Mouse (Mus musculus) neural tube, embryonic 14.5 days (tissue): ENCODE results near the gene Tmem198b. TPM values are rescaled to one million over a fixed set of nuclear protein-coding genes. Genes with fewer than 3 reads are reported as not detected.

ENCODE experiments used
- ATAC-seq: fragments of 200-750 bp; cut with Nextera tagmentation; 2 replicates; pipeline ENCODE4 v1.8.0; 2017; ENCODE audit warnings: low read depth, mild to moderate bottlenecking, moderate TSS enrichment, moderate library complexity
- H3K27ac ChIP-seq: fragments of 300-500 bp; sonication (generic); 2 replicates; pipeline ENCODE4 v1.5.1; 2014; ENCODE audit warnings: low read depth, mild to moderate bottlenecking, control low read depth, low read length, moderate library complexity, mixed read lengths
- H3K27me3 ChIP-seq: fragments of 300-500 bp; sonication (generic); 2 replicates; pipeline ENCODE4 v1.6.1; 2014; ENCODE audit warnings: low read length; ENCODE audit not compliant: control insufficient read depth, insufficient read depth
- H3K36me3 ChIP-seq: fragments of 300-500 bp; sonication (generic); 2 replicates; pipeline ENCODE4 v1.6.1; 2014; ENCODE audit warnings: low read length, mixed read lengths; ENCODE audit not compliant: control insufficient read depth, insufficient read depth
- H3K4me1 ChIP-seq: fragments of 300-500 bp; sonication (generic); 2 replicates; pipeline ENCODE4 v1.6.1; 2014; ENCODE audit warnings: low read length; ENCODE audit not compliant: control insufficient read depth, insufficient read depth
- H3K4me2 ChIP-seq: fragments of 300-500 bp; sonication (generic); 2 replicates; pipeline ENCODE4 v1.6.1; 2014; ENCODE audit warnings: mild to moderate bottlenecking, low read depth, low read length, control low read depth
- H3K4me3 ChIP-seq: fragments of 300-500 bp; sonication (generic); 2 replicates; pipeline ENCODE4 v1.5.1; 2014; ENCODE audit warnings: low read depth, low read length, control low read depth, mixed read lengths
- H3K9ac ChIP-seq: fragments of 300-500 bp; sonication (generic); replicated peaks from 2 replicates; pipeline ENCODE4 v1.6.1; 2014; ENCODE audit warnings: low read depth, mild to moderate bottlenecking, control low read depth, low read length, mixed read lengths
- H3K9me3 ChIP-seq: fragments of 300-500 bp; sonication (generic); 2 replicates; pipeline ENCODE4 v1.6.1; 2016; ENCODE audit warnings: low read length; ENCODE audit not compliant: control insufficient read depth
- WGBS: fragments of 180-500 bp; shearing (Covaris S2); extraction: QIAGEN DNeasy Blood & Tissue Kit; methylation state at CpG from one replicate; pipeline ENCODE4 v1.1.7; 2014; 5-methylcytosine and 5-hydroxymethylcytosine counted together
- polyA plus RNA-seq: library from polyadenylated mRNA; unstranded; fragments of >200 nt; fragmentation: Nextera tagmentation; extraction: Ambion mirVana; gene quantifications from 2 replicates; pipeline ENCODE4 v1.2.1, GENCODE M21; 2014

The Tmem198b gene
- polyA plus RNA-seq, 1 experiment from 2014 or later = 13.9 TPM

DNA sequence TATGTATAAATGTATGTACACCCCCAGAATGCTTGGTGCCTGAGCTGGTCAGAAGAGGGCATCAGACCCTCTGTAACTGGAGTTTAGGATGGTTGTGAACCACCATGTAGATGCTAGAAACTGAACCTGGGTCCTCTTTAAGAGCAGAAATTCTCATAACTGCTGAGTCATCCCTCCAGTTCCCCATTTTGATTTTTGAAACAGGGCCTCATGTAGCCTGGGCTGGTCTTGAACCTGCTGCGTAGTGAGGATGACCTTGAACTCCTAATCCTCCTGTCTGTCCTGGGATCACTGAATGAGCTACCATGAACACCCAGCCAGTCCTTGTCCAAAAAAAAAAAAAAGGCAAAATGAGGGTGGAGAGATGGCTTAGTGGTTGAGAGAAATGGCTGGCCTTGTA lies 10.9 kb downstream of the Tmem198b start:
- no peaks in the 10 kb centered on the region for H3K4me1 ChIP-seq
- no peak overlapping the region for H3K9ac ChIP-seq
- no peaks in the 10 kb centered on the region for H3K9me3 ChIP-seq
- no peaks in the 10 kb centered on the region for H3K27me3 ChIP-seq
- H3K4me2 ChIP-seq = no peak overlapping the region
- ATAC-seq = no peak
- peaks cover 3% of the 10 kb centered on the region; the same call in 1 of the 2 replicates for H3K36me3 ChIP-seq
- no peak overlapping the region for H3K4me3 ChIP-seq
- H3K27ac ChIP-seq = no peak overlapping the region
- WGBS = 92% methylated on average over 1 of the region's 1 CpGs

DNA sequence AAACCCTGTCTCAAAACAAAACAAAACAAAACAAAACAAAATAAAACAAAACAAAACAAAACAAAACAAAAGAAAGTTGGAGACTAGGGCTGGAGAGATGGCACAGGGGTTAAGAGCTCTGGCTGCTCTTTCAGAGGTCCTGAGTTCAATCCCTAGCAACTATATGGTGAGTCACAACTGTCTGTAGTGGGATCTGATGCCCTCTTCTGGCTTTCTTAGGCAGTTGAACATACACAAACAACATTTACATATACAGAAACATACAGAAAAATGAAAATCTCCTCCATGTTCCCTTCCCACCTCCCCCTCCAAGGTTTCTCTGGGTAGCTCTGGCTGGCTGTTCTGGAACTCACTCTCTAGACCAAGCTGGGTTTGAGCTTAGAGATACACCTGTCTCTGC lies 12.1 kb downstream of the Tmem198b start:
- Histone ChIP-seq H3K4me3 (no peak overlapping the region), H3K4me2 (no peak overlapping the region), H3K9me3 (no peaks in the 10 kb centered on the region), H3K9ac (no peak overlapping the region), H3K4me1 (no peaks in the 10 kb centered on the region), H3K27ac (no peak overlapping the region), H3K27me3 (no peaks in the 10 kb centered on the region), H3K36me3 (no peaks in the 10 kb centered on the region)
- no peak for ATAC-seq

GRCm38 (mm10) chr10:128790398-128791124 lies 13.6 kb downstream of the Tmem198b start, which contains the start of gene Mmp19:
Gene Mmp19 (plus strand): TSS chr10:128790910.
- no peaks in the 10 kb centered on the region for H3K36me3 ChIP-seq
- H3K9ac ChIP-seq = no peak within 1 kb of the TSS
- no peak within 1 kb of the TSS for H3K4me3 ChIP-seq
- H3K27me3 ChIP-seq = no peaks in the 10 kb centered on the region
- 72% methylated on average over 7 of the region's 7 CpGs for whole genome bisulfite sequencing
- H3K27ac ChIP-seq = no peak within 1 kb of the TSS
- ATAC-seq = no peak
- no peak within 1 kb of the TSS for H3K4me2 ChIP-seq
- H3K4me1 ChIP-seq = no peaks in the 10 kb centered on the region
- H3K9me3 ChIP-seq = no peaks in the 10 kb centered on the region

DNA sequence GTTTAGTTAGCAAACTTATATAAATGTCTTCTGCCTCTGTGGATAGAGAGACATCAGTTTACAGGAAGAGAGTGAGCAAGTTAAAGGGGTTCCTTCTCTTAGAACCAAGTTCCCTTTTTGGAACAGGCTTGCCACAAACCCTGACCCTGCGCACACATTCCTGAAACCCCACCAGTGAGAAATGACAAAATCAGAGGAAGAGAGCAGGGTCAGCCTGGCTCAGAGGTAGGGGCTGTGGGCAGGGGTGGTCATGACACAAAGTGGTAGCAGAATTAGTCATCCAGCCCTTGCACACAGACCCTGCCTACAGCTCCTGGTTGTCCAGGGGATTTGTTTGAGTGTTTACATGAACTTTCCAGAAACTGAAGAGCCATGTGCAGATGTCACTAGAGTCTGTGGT lies 24.0 kb downstream of the Tmem198b start:
- Histone ChIP-seq H3K4me2 (no peak overlapping the region), H3K36me3 (no peaks in the 10 kb centered on the region), H3K4me1 (no peaks in the 10 kb centered on the region), H3K27ac (no peak overlapping the region), H3K27me3 (no peaks in the 10 kb centered on the region), H3K4me3 (no peak overlapping the region), H3K9ac (no peak overlapping the region), H3K9me3 (no peaks in the 10 kb centered on the region; the same call in 1 of the 2 replicates)
- no peak for ATAC-seq
- 96% methylated on average over 1 of the region's 1 CpGs for WGBS

GRCm38 (mm10) chr10:128779011-128779795 lies 25.0 kb downstream of the Tmem198b start:
- Histone ChIP-seq H3K9ac (no peak overlapping the region), H3K4me1 (no peaks in the 10 kb centered on the region), H3K27ac (no peak overlapping the region), H3K9me3 (no peaks in the 10 kb centered on the region; the same call in 1 of the 2 replicates), H3K4me3 (no peak overlapping the region), H3K27me3 (no peaks in the 10 kb centered on the region), H3K36me3 (no peaks in the 10 kb centered on the region), H3K4me2 (no peak overlapping the region)
- ATAC-seq = no peak
- WGBS = 44% methylated on average over 8 of the region's 8 CpGs

DNA sequence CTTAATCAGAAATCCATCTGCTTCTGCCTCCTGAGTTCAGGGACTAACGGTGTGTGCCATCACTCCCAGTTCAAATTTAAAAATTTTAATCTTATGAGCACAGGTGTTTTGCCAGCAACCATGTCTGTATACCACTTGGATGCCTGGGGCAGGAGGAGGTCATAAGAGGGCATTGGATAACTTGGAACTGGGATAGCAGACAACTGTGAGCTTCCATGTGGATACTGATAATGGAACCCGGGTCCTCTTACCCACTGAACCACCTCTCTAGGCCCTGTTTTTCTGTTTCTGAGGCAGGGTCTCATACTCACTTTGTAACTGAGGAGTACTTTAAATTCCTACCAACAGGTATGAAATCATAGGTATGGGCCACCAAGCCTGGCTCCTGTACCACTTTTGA lies 25.7 kb downstream of the Tmem198b start:
- 95% methylated on average over 2 of the region's 2 CpGs for WGBS

GRCm38 (mm10) chr10:128773685-128774084 lies 30.5 kb downstream of the Tmem198b start:
- H3K4me2 ChIP-seq = no peak overlapping the region
- no peaks in the 10 kb centered on the region for H3K4me1 ChIP-seq
- no peaks in the 10 kb centered on the region for H3K27me3 ChIP-seq
- H3K4me3 ChIP-seq = no peak overlapping the region
- no peaks in the 10 kb centered on the region for H3K9me3 ChIP-seq
- no peak for ATAC-seq
- H3K9ac ChIP-seq = no peak overlapping the region
- no peaks in the 10 kb centered on the region for H3K36me3 ChIP-seq
- H3K27ac ChIP-seq = no peak overlapping the region
- 26% methylated on average over 5 of the region's 5 CpGs for WGBS

More for the DNA sequence above, 25.7 kb downstream of the Tmem198b start:
- H3K27ac ChIP-seq = no peak overlapping the region
- H3K9ac ChIP-seq = no peak overlapping the region
- no peaks in the 10 kb centered on the region for H3K36me3 ChIP-seq
- H3K27me3 ChIP-seq = no peaks in the 10 kb centered on the region
- H3K4me1 ChIP-seq = no peaks in the 10 kb centered on the region
- no peak for ATAC-seq
- H3K9me3 ChIP-seq = no peaks in the 10 kb centered on the region
- no peak overlapping the region for H3K4me3 ChIP-seq
- no peak overlapping the region for H3K4me2 ChIP-seq

GRCm38 (mm10) chr10:128772895-128773294 lies 31.3 kb downstream of the Tmem198b start:
- ATAC-seq = no peak
- H3K36me3 ChIP-seq = no peaks in the 10 kb centered on the region
- H3K27ac ChIP-seq = no peak overlapping the region
- no peak overlapping the region for H3K4me2 ChIP-seq
- H3K27me3 ChIP-seq = no peaks in the 10 kb centered on the region
- H3K9ac ChIP-seq = no peak overlapping the region
- no peaks in the 10 kb centered on the region for H3K9me3 ChIP-seq
- no peak overlapping the region for H3K4me3 ChIP-seq
- no peaks in the 10 kb centered on the region for H3K4me1 ChIP-seq
- WGBS = 85% methylated on average over 2 of the region's 2 CpGs
